Mouse (Mus musculus): ENCODE measurements around the gene Acp7.
A peak's percentile ranks its signal among the peaks of the same experiment; 100 is the strongest.

Gene Acp7

GRCm38 (mm10) chr7:28601668-28602067 lies 29.5 kb downstream of the Acp7 start:
- peak; percentile 64 for DNase-seq (ENCODE audit: inconsistent ontology term)

DNA sequence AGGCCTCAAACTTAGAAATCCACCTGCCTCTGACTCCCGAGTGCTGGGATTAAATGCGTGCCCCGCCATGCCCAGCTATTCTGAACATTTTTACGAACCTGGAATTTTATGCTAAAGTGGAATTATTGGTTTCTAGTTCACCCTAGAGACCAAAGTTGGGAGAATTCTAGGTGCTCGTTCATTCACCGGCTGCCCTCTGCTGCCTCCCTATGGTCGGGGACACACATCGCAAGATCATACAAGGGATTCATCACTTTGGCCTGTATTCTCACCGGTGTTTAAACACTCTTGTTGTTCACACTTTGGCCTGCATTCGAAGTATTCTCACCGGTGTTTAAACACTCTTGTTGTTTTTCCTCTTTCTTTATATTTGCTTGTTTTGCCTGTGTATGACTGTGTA lies 30.1 kb downstream of the Acp7 start:
- peak; percentile 80 for DNase-seq (ENCODE audit: inconsistent ontology term)

GRCm38 (mm10) chr7:28598951-28599350 lies 32.2 kb downstream of the Acp7 start:
- no peak for DNase-seq (ENCODE audit: inconsistent ontology term)

DNA sequence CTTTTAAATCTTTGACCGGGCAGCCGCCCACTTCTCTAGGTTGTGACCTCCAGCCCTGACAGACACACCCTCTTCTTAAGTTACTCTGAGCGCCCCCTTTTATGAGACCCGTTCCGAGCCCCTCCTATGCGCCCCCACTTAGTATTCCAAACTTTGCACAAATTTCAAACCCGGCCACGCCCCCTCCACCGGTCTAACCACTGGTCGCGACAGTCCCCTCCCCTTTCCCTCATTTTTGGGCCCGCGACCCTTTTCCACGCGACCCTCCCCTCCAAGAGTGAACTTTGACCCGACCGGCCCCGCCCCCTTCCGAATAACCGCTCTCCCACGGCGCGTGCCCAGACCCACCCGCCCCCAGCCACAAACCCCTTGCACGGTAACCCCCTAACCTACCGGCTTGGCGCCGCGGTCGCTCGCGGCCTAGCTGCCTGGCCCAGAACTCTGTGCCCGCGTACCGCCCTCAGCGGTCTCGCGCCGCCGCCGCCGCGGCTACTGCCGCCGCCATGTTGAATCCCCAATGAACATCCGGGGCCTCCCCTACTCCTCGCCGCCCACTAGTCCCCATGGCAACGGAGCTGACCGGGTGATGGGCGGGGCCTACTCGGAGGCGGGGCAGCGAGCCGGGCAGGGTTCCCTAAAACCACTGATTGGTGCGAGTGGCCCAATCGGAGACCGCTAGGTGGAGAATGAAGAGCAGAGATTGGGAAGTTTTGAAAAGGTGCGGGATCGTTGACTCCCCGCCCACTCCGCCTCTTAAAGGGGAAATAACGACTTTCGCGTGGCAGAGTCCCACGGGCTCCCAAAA lies 33.3 kb downstream of the Acp7 start, which contains the start of the genes Samd4b and Pak4:
Gene Samd4b (minus strand): TSS at position 503 of the 805 bp plus-strand sequence.
Gene Pak4 (minus strand): TSS at position 544 of the 805 bp plus-strand sequence.
- DNase-seq (ENCODE audit: inconsistent ontology term), result peak; percentile 99

GRCm38 (mm10) chr7:28597277-28597570 lies 33.9 kb downstream of the Acp7 start:
- peak; percentile 44 for DNase-seq (ENCODE audit: inconsistent ontology term)

DNA sequence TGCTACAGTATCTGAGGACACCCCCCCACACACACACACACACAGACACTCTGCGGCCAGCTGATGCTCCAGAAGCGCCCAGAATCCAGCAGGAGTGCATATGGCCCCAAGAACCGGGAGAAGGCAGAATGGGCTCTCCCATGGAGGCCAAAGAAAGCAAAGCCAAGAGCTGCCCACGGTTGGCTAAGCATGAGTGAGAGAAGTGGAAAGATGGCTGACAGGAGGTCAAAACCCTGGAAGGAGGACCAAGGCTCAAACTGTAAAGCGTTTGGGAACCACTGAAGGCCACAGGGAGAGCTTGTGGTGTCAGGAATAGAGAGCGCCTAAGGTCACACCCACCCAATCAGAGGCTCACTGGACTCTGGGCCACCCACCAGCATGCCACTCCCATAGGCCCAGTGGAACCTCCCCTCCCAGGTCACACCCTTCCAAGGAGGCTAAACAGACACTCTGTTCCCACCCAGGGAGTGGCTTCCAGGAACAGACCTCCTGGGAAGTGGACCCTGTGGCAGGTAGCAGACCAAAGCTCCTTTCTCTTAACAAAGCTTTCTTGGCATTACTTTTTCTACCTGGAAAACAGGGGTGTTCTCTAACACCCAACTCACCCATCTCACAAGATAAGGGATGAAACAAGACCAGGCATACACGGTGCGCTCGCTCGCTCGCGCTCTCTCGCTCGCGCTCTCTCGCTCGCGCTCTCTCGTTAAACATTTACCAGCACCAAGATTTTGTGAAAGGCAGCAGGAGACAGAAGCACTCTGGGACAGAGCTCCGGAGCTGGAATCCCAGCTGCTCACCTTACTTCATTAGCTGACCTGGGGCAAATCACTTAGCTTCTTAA lies 34.5 kb downstream of the Acp7 start:
- peak; percentile 72 for DNase-seq (ENCODE audit: inconsistent ontology term)

DNA sequence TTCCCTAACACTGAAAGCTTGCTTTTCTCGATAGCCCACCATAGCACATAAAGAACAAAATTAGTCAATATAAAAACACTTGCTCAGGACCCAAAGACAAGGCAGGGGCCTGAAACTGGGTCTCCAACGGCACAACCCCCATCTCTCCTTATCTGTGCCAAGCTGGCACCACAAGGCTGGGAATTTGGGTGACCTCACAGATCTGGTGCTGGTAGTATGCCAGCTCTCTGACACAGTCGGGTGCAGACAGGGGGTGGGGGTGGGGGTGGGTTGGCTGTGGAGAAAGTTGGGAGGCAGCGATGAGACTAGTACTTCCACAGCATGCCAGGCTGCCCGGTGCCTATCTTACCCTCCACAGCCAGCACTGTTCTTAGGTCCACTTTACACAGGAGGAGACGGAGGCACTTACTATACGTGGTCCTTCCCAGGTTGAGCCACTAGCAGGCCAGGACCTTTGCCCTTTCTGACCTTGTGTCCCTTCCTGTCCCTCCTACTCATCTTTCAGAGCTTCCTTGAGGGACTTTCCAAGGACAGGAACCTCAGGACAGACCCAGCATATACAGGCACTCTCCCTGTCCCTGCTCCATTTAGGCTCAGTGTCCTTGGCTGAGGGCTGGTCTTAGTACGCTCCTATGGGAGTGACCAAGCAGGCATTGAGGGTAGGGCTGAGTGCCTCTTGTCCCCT lies 35.2 kb downstream of the Acp7 start:
- peak; percentile 80 for DNase-seq (ENCODE audit: inconsistent ontology term)

DNA sequence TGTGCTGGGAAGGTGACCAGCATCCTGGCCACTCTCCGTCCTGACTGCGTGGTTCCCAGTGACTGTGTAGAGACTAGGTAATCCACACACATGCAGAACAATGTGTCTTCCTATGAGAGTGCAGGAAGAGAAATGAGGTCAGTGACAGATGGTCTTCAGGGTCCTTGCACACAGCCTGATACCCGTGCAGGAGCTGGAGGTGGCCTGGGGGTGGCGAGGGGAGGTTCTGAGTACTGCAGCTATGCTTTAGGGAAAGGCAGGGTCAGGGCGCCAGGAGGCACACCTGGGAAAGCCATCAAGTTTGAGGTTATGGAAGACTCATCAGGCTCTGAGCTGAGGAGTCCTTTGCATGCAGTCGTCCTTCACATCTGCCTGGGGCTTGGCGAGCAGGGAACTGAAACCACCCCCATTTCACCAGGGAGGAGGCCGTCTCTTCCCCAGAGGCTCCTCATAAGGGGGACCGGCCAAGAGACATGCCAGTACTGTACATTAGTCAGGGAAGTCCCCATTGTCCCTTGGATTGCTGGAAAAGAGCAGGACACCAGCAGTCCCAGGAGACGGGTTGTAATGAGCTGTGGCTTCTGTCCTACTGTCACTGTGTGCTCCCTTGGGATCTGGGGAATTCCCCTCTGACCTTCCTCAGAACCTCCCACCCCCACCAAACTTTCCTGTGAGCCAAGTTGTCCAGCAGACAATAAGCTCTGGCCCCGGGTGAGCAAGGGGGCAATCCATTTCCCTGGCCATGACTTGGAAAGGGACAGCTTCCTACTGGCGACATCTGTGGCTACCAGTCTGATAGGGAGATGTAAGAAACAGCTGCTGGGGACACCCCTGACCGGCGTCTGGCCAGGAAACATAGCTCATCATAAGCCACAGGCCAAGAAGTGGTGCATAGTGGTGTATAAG lies 37.7 kb downstream of the Acp7 start:
- peak; percentile 72 for DNase-seq (ENCODE audit: inconsistent ontology term)

- no peak for DNase-seq (ENCODE audit: inconsistent ontology term)
These were observed 39.3 kb downstream of the Acp7 start for GRCm38 (mm10) chr7:28591862-28592261.

DNA sequence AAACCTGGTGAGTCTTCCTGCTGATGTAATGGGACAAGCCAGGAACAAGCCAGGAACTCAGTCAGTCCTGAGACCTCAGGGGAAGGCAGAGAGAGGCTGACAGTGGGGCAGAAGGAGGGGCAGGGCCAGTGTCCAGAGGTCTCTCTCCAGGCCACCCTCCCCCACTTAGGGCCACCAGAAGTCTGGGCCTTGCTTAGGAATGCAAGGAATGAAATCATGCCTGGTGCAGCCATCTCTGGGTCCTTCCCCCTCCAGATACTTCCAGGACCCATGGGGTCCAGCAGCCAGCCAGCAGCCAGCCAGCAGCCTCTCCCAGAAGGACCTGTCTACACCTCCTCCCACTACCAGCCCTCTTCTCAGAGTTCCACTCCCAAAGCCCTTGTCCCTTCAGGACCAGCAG lies 43.5 kb downstream of the Acp7 start:
- peak; percentile 83 for DNase-seq (ENCODE audit: inconsistent ontology term)

- DNase-seq (ENCODE audit: inconsistent ontology term), result peak; percentile 41
These were observed 44.3 kb downstream of the Acp7 start for GRCm38 (mm10) chr7:28586663-28587411.

GRCm38 (mm10) chr7:28585001-28585400 lies 46.1 kb downstream of the Acp7 start:
- no peak for DNase-seq (ENCODE audit: inconsistent ontology term)

DNA sequence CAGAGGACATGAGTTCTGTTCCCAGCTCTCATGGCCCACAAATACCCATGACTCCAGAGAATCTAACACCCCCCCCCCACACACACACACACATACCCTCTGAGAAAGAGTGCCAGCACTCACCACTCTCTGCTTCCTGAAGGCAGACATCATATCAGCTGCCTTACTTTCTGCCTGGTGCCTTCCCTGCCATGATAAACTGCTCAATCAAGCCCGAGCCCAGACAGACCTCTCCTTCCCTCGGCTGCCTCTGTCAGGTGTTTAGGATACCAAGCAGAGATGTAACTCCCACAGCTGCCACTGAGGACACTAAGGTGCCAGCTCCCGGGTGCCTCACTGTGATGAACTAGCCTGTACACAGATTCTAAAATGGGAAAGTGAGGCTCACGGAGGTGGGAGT lies 46.7 kb downstream of the Acp7 start:
- no peak for DNase-seq (ENCODE audit: inconsistent ontology term)

DNA sequence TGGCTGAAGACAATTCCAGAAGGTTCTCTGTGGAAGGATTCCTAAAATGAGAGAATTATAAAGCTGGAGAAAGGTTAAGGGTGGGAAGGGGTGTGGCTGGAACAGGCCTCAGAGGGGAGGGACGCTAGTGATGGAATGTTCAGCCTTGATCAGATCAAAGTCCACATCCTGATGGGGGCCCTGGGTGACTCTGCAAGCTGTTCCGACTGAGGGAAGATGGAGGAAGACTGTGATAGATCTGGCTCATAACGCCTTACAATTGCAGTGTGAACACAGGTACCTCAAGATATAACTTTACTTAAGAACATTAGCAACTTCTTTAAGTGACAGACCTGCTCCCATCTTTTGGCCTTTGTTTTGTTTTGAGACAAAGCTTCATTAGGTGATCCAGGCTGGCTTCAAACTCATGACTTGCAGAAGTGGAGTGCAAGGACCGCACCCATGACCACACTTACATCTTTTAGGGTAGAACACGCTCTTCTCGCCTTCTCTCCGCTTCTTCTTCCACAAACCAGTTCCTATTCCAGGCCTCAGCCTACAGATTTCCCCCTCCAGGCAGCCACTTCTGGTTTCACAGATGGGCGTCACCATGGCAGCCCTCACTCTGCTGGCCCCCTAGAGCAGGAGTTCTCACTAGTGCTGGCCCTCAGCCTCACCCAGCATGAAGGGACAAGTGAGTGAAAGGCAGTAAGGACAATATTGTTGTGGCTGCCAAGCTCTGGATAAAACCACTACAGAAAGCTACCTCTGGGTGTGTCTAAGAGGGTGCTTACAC lies 47.4 kb downstream of the Acp7 start:
- DNase-seq (ENCODE audit: inconsistent ontology term), result no peak

- no peak for DNase-seq (ENCODE audit: inconsistent ontology term)
These were observed 48.3 kb downstream of the Acp7 start for GRCm38 (mm10) chr7:28582841-28583240.

DNA sequence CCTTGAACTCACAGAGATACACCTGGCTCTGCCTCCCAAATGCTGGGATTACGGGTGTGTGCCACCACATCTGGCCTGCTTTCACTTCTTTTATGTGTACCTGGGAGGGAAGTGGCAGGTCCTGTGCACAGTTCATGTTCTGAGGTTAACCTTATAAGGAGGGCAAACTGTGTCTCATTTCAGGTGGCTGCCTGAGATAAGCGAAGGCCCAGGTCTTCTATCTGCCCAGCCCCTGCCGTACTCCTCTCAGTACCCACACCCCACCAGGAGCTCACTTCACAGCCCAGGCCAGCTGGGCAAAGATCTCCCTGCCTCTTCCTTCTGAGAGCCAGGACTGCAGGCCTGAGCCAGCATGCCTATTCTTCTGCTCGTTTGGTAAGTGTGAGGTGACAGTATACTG lies 49.4 kb downstream of the Acp7 start:
- no peak for DNase-seq (ENCODE audit: inconsistent ontology term)

DNA sequence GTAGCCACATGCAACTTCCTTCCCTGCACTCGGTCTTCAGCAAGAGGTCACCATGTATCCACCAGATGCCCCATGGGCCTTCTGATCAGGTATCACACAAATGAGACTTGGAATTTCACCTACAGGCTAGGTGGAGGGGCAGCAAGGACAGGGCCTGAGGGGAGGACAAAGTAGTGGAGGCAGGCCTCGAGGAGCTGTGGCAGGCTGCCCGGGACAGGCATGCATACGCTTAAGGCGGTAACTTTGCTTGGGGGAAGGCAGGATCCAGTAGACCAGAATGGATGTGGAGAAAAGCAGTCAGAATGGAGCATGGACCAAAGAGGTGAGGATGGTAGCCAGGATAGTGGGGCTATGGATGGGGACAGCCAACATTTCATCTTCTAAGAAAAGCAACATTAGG lies 51.3 kb downstream of the Acp7 start:
- DNase-seq (ENCODE audit: inconsistent ontology term), result no peak

GRCm38 (mm10) chr7:28578543-28579053 lies 52.5 kb downstream of the Acp7 start:
- DNase-seq (ENCODE audit: inconsistent ontology term), result no peak

GRCm38 (mm10) chr7:28577826-28578542 lies 53.1 kb downstream of the Acp7 start:
- DNase-seq (ENCODE audit: inconsistent ontology term), result peak; percentile 48
